Mouse (Mus musculus) stomach, embryonic 14.5 days (tissue): Measurements from ENCODE around the gene Slc1a2. TPM values are rescaled to one million over a fixed set of nuclear protein-coding genes. Genes with fewer than 3 reads are reported as not detected.

Source experiments
- ATAC-seq: fragments of 200-750 bp; cut with Nextera tagmentation; 2 replicates; pipeline ENCODE4 v1.8.0; 2017; ENCODE audit warnings: low read depth, moderate TSS enrichment; ENCODE audit not compliant: insufficient number of reproducible peaks, insufficient read depth, low FRiP score
- H3K27ac ChIP-seq: fragments of 300-500 bp; sonication (generic); 2 replicates; pipeline ENCODE4 v1.5.1; 2014; ENCODE audit warnings: mild to moderate bottlenecking, low read length, moderate library complexity, mixed read lengths
- H3K27me3 ChIP-seq: fragments of 300-500 bp; sonication (generic); 2 replicates; pipeline ENCODE4 v1.6.1; 2014; ENCODE audit warnings: low read length, control low read depth, mixed read lengths; ENCODE audit not compliant: control insufficient read depth, insufficient read depth
- H3K36me3 ChIP-seq: fragments of 300-500 bp; sonication (generic); 2 replicates; pipeline ENCODE4 v1.6.1; 2014; ENCODE audit warnings: mild to moderate bottlenecking, control low read depth, low read length, moderate library complexity, mixed read lengths; ENCODE audit not compliant: control insufficient read depth, insufficient read depth
- H3K4me1 ChIP-seq: fragments of 300-500 bp; sonication (generic); 2 replicates; pipeline ENCODE4 v1.6.1; 2014; ENCODE audit warnings: low read length, control low read depth, mixed read lengths; ENCODE audit not compliant: control insufficient read depth, insufficient read depth
- H3K4me2 ChIP-seq: fragments of 300-500 bp; sonication (generic); replicated peaks from 2 replicates; pipeline ENCODE4 v1.6.1; 2014; ENCODE audit warnings: low read depth, low read length, control low read depth
- H3K4me3 ChIP-seq: fragments of 300-500 bp; sonication (generic); 2 replicates; pipeline ENCODE4 v1.5.1; 2014; ENCODE audit warnings: low read depth, low read length, control low read depth
- H3K9ac ChIP-seq: fragments of 300-500 bp; sonication (generic); replicated peaks from 2 replicates; pipeline ENCODE4 v1.6.1; 2014; ENCODE audit warnings: low read depth, mild to moderate bottlenecking, control low read depth, low read length, moderate library complexity, mixed read lengths
- H3K9me3 ChIP-seq: fragments of 300-500 bp; sonication (generic); 2 replicates; pipeline ENCODE4 v1.6.1; 2016; ENCODE audit warnings: low read depth, low read length, control low read depth; ENCODE audit not compliant: control insufficient read depth
- WGBS: fragments of 180-500 bp; shearing (Covaris S2); extraction: QIAGEN DNeasy Blood & Tissue Kit; methylation state at CpG from one replicate; pipeline ENCODE4 v1.1.7; 2014; 5-methylcytosine and 5-hydroxymethylcytosine counted together
- polyA plus RNA-seq: library from polyadenylated mRNA; unstranded; fragments of >200 nt; fragmentation: Nextera tagmentation; extraction: Ambion mirVana; gene quantifications from 2 replicates; pipeline ENCODE4 v1.2.1, GENCODE M21; 2014

Slc1a2 gene
- polyA plus RNA-seq, 1 experiment from 2014 or later, result 1.0 TPM

DNA sequence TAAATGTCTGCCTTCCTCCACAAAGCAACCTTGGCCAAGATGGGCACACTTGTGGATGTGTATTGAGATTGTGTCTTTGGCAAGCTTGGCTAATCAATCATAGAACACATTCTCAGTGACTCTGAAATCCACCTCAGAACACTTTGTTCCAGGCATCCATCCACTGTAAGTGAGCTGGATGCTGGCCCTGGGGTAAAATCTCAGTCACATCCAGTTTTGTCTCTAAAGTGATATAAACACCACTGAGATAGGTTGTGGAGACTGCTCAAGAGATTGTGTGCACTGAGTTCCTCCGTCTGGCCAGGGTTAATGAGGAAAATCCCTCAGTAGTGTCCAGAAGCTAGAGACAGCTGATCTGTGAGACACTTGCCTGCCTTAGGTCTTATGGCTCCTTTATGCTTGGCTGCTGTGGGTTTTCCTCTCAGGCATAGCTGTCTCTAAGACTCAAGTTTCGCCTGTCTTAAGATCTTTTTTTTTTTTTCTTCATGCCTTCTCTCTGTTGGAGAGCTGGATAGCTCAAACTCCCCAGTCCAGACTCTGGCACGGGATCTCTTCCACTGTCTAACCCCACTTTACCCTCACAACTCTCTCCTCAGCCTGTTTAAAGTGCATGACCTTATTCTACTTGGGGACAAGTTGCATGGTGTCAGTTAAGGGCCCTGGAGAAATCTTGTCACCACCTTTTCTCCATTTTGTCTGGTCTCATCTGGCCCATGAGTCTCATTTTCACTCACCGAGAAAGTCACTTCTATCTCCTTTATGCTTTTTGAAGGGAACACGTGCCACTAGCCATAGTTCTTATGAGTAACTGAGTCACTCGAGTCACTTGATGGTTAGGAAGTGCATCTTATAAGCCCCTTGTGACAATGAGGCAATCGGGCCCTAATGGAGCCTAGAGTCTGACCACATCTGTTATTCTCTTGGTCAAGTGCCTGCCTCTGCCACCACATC is 54.5 kb downstream of the Slc1a2 start:
- WGBS, result 86% methylated on average over 7 of the region's 7 CpGs
- Histone ChIP-seq H3K36me3 (no peaks in the 10 kb centered on the region), H3K4me3 (no peak overlapping the region), H3K27me3 (no peaks in the 10 kb centered on the region), H3K27ac (no peak overlapping the region), H3K4me1 (no peaks in the 10 kb centered on the region), H3K9me3 (no peaks in the 10 kb centered on the region), H3K9ac (no peak overlapping the region), H3K4me2 (no peak overlapping the region)
- ATAC-seq, result no peak

DNA sequence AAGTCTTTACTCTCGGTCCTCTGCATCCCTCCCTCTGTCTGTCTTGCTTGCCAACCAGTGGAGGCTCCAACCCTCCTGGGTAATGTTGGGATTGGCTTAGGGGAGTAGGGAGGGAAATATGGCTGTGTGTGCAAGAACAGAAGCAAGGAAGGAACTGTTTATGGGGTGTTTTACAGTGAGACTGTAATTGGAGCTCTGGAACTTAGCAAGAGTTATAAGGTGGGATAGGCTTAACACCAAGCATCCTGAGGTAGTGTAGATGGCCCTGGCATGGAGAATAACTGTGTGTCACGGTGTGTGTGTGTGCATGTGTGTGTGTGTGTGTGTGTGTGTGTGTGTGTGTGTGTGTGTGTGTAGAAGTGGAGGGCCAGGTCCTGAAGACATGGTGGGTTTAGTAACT is 55.9 kb downstream of the Slc1a2 start:
- Histone ChIP-seq H3K9ac (no peak overlapping the region), H3K36me3 (no peaks in the 10 kb centered on the region), H3K27ac (no peak overlapping the region), H3K4me3 (no peak overlapping the region), H3K9me3 (no peaks in the 10 kb centered on the region), H3K4me1 (no peaks in the 10 kb centered on the region), H3K4me2 (no peak overlapping the region), H3K27me3 (no peaks in the 10 kb centered on the region)
- WGBS, result 78% methylated on average over 2 of the region's 2 CpGs
- no peak for ATAC-seq

- Histone ChIP-seq H3K27ac (no peak overlapping the region), H3K4me1 (no peaks in the 10 kb centered on the region), H3K36me3 (no peaks in the 10 kb centered on the region), H3K4me2 (no peak overlapping the region), H3K27me3 (no peaks in the 10 kb centered on the region), H3K9me3 (no peaks in the 10 kb centered on the region), H3K4me3 (no peak overlapping the region), H3K9ac (no peak overlapping the region)
- WGBS, result 11% methylated on average over 1 of the region's 1 CpGs
- no peak for ATAC-seq
Measured at GRCm38 (mm10) chr2:102715754-102716153, 57.3 kb downstream of the Slc1a2 start.

DNA sequence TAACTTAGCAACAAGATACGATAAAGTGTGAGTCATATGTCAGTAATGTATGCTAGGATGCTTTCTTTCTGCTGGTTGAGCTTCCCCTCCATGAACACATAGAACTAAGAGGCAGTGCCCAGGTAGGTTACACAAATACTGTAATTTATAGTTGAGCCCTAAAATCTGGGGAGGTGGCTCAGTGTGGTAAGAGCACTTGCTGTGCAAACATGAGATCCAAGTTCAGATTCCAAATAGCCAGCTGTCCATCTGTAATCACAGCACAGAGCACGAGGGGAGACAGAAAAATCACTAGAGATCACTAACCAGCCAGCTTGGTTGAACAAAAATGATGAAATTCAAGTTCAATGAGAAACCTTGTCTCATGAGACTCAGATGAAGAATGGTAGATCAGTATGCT is 63.4 kb downstream of the Slc1a2 start:
- Histone ChIP-seq H3K36me3 (no peaks in the 10 kb centered on the region), H3K4me2 (no peak overlapping the region), H3K9me3 (no peaks in the 10 kb centered on the region), H3K27me3 (no peaks in the 10 kb centered on the region), H3K9ac (no peak overlapping the region), H3K27ac (no peak overlapping the region), H3K4me3 (no peak overlapping the region), H3K4me1 (no peaks in the 10 kb centered on the region)
- ATAC-seq, result no peak
- WGBS, result 66% methylated on average over 2 of the region's 2 CpGs

DNA sequence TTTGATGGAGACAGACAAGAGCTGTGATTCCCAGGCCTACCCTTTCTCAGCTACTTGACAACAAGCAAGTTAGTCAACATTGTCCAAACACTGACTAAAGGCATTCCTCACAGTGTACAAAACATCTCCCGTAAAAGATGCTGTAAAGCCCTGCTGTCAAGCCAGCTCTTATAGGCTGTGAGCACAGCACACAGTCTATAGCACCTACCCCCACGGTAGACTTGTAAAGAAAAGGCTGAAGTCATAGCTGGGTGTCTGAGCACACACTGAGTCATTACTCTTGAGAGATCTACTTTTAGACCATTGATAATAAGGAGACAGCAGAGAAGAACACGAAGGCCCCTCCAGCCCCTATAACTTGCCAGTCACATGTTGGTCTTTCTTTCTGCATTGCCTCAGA is 66.6 kb downstream of the Slc1a2 start:
- 81% methylated on average over 3 of the region's 3 CpGs for WGBS
- no peak for ATAC-seq
- Histone ChIP-seq H3K9me3 (no peaks in the 10 kb centered on the region), H3K4me1 (no peaks in the 10 kb centered on the region), H3K27me3 (no peaks in the 10 kb centered on the region), H3K36me3 (no peaks in the 10 kb centered on the region), H3K9ac (no peak overlapping the region), H3K27ac (no peak overlapping the region), H3K4me2 (no peak overlapping the region), H3K4me3 (no peak overlapping the region)

DNA sequence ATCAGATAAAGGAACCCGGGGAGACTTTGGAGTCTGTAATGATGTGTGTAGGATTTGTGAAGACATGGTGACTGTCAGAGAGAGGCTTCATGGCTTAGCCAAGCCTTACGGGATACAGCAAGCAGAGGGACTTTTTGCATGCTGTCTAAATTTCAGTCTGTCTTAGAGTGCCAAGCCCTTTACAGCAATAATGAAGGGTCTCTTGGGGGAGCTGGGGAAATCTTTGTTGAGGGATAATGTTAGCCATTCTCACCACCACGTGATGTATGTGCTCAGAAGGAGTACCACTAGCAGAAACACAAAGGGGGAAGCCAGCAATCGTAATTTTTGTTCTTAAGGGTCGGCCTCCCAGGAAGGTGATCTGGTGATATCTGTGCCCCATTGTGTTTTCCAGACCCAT is 71.9 kb downstream of the Slc1a2 start:
- no peak overlapping the region for H3K4me2 ChIP-seq
- no peak overlapping the region for H3K27ac ChIP-seq
- 88% methylated on average over 5 of the region's 5 CpGs for WGBS
- no peaks in the 10 kb centered on the region for H3K9me3 ChIP-seq
- no peaks in the 10 kb centered on the region for H3K36me3 ChIP-seq
- no peaks in the 10 kb centered on the region for H3K27me3 ChIP-seq
- no peak overlapping the region for H3K9ac ChIP-seq
- ATAC-seq, result no peak
- no peak overlapping the region for H3K4me3 ChIP-seq
- no peaks in the 10 kb centered on the region for H3K4me1 ChIP-seq

DNA sequence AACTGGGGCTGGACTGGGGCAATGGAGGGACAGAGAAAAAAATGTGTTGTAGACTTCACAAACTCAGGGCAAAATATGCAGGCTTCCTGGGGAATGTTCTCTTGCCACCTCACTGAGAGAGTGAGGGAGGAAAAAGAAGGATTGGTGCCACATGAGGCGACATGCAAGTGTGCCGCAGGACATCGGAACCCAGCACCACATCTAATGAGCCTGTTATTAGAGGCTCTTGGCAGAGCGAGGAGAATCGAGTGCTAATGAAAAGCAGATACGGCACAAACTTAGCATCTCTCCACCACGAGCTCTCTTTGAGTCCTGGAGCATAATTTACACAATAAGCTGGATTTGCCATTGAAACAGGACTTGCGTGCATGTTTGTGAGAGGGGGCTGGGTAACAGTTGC is 72.3 kb downstream of the Slc1a2 start:
- no peak overlapping the region for H3K4me3 ChIP-seq
- H3K9me3 ChIP-seq, result no peaks in the 10 kb centered on the region
- H3K9ac ChIP-seq, result no peak overlapping the region
- H3K4me1 ChIP-seq, result no peaks in the 10 kb centered on the region
- 84% methylated on average over 8 of the region's 8 CpGs for WGBS
- no peak for ATAC-seq
- no peaks in the 10 kb centered on the region for H3K36me3 ChIP-seq
- H3K27me3 ChIP-seq, result no peaks in the 10 kb centered on the region
- no peak overlapping the region for H3K4me2 ChIP-seq
- no peak overlapping the region for H3K27ac ChIP-seq

- Histone ChIP-seq H3K9ac (no peak overlapping the region), H3K27me3 (no peaks in the 10 kb centered on the region), H3K27ac (no peak overlapping the region), H3K4me1 (no peaks in the 10 kb centered on the region), H3K9me3 (no peaks in the 10 kb centered on the region), H3K4me3 (no peak overlapping the region), H3K36me3 (no peaks in the 10 kb centered on the region), H3K4me2 (no peak overlapping the region)
- 89% methylated on average over 4 of the region's 4 CpGs for WGBS
- no peak for ATAC-seq
Measured at GRCm38 (mm10) chr2:102733128-102733527, 74.7 kb downstream of the Slc1a2 start.

- no peak overlapping the region for H3K4me2 ChIP-seq
- ATAC-seq, result no peak
- H3K36me3 ChIP-seq, result no peaks in the 10 kb centered on the region
- H3K4me3 ChIP-seq, result no peak overlapping the region
- no peak overlapping the region for H3K27ac ChIP-seq
- 80% methylated on average over 3 of the region's 3 CpGs for WGBS
- H3K9ac ChIP-seq, result no peak overlapping the region
- no peaks in the 10 kb centered on the region for H3K4me1 ChIP-seq
- no peaks in the 10 kb centered on the region for H3K27me3 ChIP-seq
- H3K9me3 ChIP-seq, result no peaks in the 10 kb centered on the region
Measured at GRCm38 (mm10) chr2:102734055-102734454, 75.6 kb downstream of the Slc1a2 start.
